Mouse (Mus musculus) testis, adult 2 months (tissue): ENCODE data around the gene Snd1. TPM values are rescaled to one million over a fixed set of nuclear protein-coding genes. Genes with fewer than 3 reads are reported as not detected.

Experiments used
- H3K27ac ChIP-seq: fragments of 200-500 bp; 2 replicates; pipeline ENCODE4 v1.5.1; 2012; ENCODE audit warnings: low read depth, low read length; ENCODE audit not compliant: control insufficient read depth, insufficient read depth
- H3K27me3 ChIP-seq: fragments of 200-500 bp; 2 replicates; pipeline ENCODE4 v1.6.1; 2012; ENCODE audit warnings: mild to moderate bottlenecking, low read length, moderate library complexity; ENCODE audit not compliant: control insufficient read depth, insufficient read depth
- H3K36me3 ChIP-seq: fragments of 200-500 bp; 2 replicates; pipeline ENCODE4 v1.6.1; 2012; ENCODE audit warnings: mild to moderate bottlenecking, low read length; ENCODE audit not compliant: control insufficient read depth, insufficient read depth
- H3K4me1 ChIP-seq: fragments of 200-500 bp; 2 replicates; pipeline ENCODE4 v1.6.1; 2012; ENCODE audit warnings: low read length; ENCODE audit not compliant: control insufficient read depth, insufficient read depth
- H3K4me3 ChIP-seq: fragments of 200-500 bp; 2 replicates; pipeline ENCODE4 v1.5.1; 2012; ENCODE audit warnings: low read depth, mild to moderate bottlenecking, low read length, moderate library complexity, mixed read lengths; ENCODE audit not compliant: control insufficient read depth
- CTCF ChIP-seq: fragments of 200-500 bp; IDR thresholded peaks from 2 replicates; pipeline ENCODE4 v1.5.1; 2012; ENCODE audit warnings: low read depth, mild to moderate bottlenecking, inconsistent platforms, low read length, moderate library complexity; ENCODE audit not compliant: control insufficient read depth, insufficient read depth, insufficient replicate concordance
- POLR2A ChIP-seq: fragments of 200-500 bp; IDR thresholded peaks from 2 replicates; pipeline ENCODE4 v1.6.1; 2012; ENCODE audit warnings: low read depth, mild to moderate bottlenecking, inconsistent platforms, low read length, moderate library complexity; ENCODE audit not compliant: control insufficient read depth
- polyA plus RNA-seq: library from polyadenylated mRNA; depleted of rRNA; stranded (reverse); fragments of >200 nt; gene quantifications from 2 replicates; pipeline ENCODE4 v1.2.3, GENCODE M21; 2012

The Snd1 gene
- polyA plus RNA-seq, 1 experiment, result 11.4 TPM

GRCm38 (mm10) chr6:28819509-28820358, 344.8 kb downstream of the Snd1 start:
- H3K27me3 ChIP-seq, result no peaks in the 10 kb centered on the region
- H3K36me3 ChIP-seq, result no peaks in the 10 kb centered on the region
- H3K4me3 ChIP-seq, result no peak overlapping the region
- TF ChIP-seq CTCF (no peak), POLR2A (no peak)
- H3K27ac ChIP-seq, result no peak overlapping the region; the same call in 1 of the 2 replicates
- H3K4me1 ChIP-seq, result no peaks in the 10 kb centered on the region; the same call in 1 of the 2 replicates

GRCm38 (mm10) chr6:28822296-28822695, 347.4 kb downstream of the Snd1 start:
- Histone ChIP-seq H3K4me3 (no peak overlapping the region), H3K36me3 (no peaks in the 10 kb centered on the region), H3K27me3 (no peaks in the 10 kb centered on the region), H3K4me1 (no peaks in the 10 kb centered on the region), H3K27ac (no peak overlapping the region)
- no peak for TF ChIP-seq POLR2A
- no peak for TF ChIP-seq CTCF

- Histone ChIP-seq H3K36me3 (no peaks in the 10 kb centered on the region), H3K27ac (no peak overlapping the region), H3K4me1 (no peaks in the 10 kb centered on the region), H3K4me3 (no peak overlapping the region), H3K27me3 (no peaks in the 10 kb centered on the region)
- TF ChIP-seq CTCF, result no peak
- TF ChIP-seq POLR2A, result no peak
Observed at GRCm38 (mm10) chr6:28823375-28823774, 348.4 kb downstream of the Snd1 start.

GRCm38 (mm10) chr6:28823802-28824201, 348.9 kb downstream of the Snd1 start:
- no peak overlapping the region for H3K4me3 ChIP-seq
- no peaks in the 10 kb centered on the region for H3K4me1 ChIP-seq
- TF ChIP-seq CTCF (no peak), POLR2A (no peak)
- H3K27me3 ChIP-seq, result no peaks in the 10 kb centered on the region
- no peaks in the 10 kb centered on the region for H3K36me3 ChIP-seq
- no peak overlapping the region for H3K27ac ChIP-seq

- TF ChIP-seq POLR2A, result no peak
- TF ChIP-seq CTCF, result no peak
- Histone ChIP-seq H3K36me3 (no peaks in the 10 kb centered on the region), H3K27me3 (no peaks in the 10 kb centered on the region), H3K4me3 (no peak overlapping the region), H3K4me1 (no peaks in the 10 kb centered on the region), H3K27ac (no peak overlapping the region)
Observed at GRCm38 (mm10) chr6:28825894-28826293, 351.0 kb downstream of the Snd1 start.

GRCm38 (mm10) chr6:28826689-28827389, 351.9 kb downstream of the Snd1 start:
- Histone ChIP-seq H3K4me1 (no peaks in the 10 kb centered on the region; the same call in 1 of the 2 replicates), H3K27ac (no peak overlapping the region), H3K4me3 (no peak overlapping the region), H3K36me3 (no peaks in the 10 kb centered on the region), H3K27me3 (no peaks in the 10 kb centered on the region)
- TF ChIP-seq CTCF (no peak), POLR2A (no peak)

- Histone ChIP-seq H3K27me3 (no peaks in the 10 kb centered on the region), H3K36me3 (no peaks in the 10 kb centered on the region), H3K4me1 (no peaks in the 10 kb centered on the region; the same call in 1 of the 2 replicates), H3K27ac (no peak overlapping the region), H3K4me3 (no peak overlapping the region)
- TF ChIP-seq POLR2A (no peak), CTCF (no peak)
Observed at GRCm38 (mm10) chr6:28827565-28827964, 352.6 kb downstream of the Snd1 start.
